Mouse (Mus musculus) olfactory bulb, adult 2 months (tissue): ENCODE results near the gene Lingo2. TPM values are rescaled to one million over a fixed set of nuclear protein-coding genes. Genes with fewer than 3 reads are reported as not detected.
"Not testable (repeated sequence)": the region's sequence is repeated elsewhere in the genome, so short reads cannot be mapped to it uniquely, and the experiment has no call there.

Experiments
- H3K27ac ChIP-seq: fragments of 200-500 bp; 2 replicates; pipeline ENCODE4 v1.5.1; 2012; ENCODE audit warnings: low read depth, low read length; ENCODE audit not compliant: insufficient read depth
- H3K4me1 ChIP-seq: fragments of 200-500 bp; 2 replicates; pipeline ENCODE4 v1.6.1; 2012; ENCODE audit warnings: low read length; ENCODE audit not compliant: control insufficient read depth, insufficient read depth
- H3K4me3 ChIP-seq: fragments of 200-500 bp; 2 replicates; pipeline ENCODE4 v1.5.1; 2012; ENCODE audit warnings: mild to moderate bottlenecking, low read depth, low read length, moderate library complexity; ENCODE audit not compliant: insufficient read depth
- CTCF ChIP-seq: fragments of 200-500 bp; IDR thresholded peaks from 2 replicates; pipeline ENCODE4 v1.5.1; 2012; ENCODE audit warnings: low read depth, mild to moderate bottlenecking, low read length, moderate library complexity; ENCODE audit not compliant: insufficient read depth
- POLR2A ChIP-seq: fragments of 200-500 bp; IDR thresholded peaks from 2 replicates; pipeline ENCODE4 v1.6.1; 2012; ENCODE audit warnings: mild to moderate bottlenecking, low read depth, low read length, moderate library complexity; ENCODE audit not compliant: insufficient read depth
- WGBS: fragments of 180-500 bp; shearing (Covaris S2); methylation state at CpG from one replicate; pipeline ENCODE4 v1.1.7; 2018; 5-methylcytosine and 5-hydroxymethylcytosine counted together
- polyA plus RNA-seq: library from polyadenylated mRNA; stranded (reverse); fragments of >200 nt; gene quantifications from 2 replicates; pipeline ENCODE4 v1.2.4, GENCODE M21; 2012; ENCODE audit warnings: low replicate concordance; ENCODE audit not compliant: missing spikeins, insufficient read depth, insufficient read length

Lingo2 gene
- polyA plus RNA-seq, 1 experiment, result not detected

DNA sequence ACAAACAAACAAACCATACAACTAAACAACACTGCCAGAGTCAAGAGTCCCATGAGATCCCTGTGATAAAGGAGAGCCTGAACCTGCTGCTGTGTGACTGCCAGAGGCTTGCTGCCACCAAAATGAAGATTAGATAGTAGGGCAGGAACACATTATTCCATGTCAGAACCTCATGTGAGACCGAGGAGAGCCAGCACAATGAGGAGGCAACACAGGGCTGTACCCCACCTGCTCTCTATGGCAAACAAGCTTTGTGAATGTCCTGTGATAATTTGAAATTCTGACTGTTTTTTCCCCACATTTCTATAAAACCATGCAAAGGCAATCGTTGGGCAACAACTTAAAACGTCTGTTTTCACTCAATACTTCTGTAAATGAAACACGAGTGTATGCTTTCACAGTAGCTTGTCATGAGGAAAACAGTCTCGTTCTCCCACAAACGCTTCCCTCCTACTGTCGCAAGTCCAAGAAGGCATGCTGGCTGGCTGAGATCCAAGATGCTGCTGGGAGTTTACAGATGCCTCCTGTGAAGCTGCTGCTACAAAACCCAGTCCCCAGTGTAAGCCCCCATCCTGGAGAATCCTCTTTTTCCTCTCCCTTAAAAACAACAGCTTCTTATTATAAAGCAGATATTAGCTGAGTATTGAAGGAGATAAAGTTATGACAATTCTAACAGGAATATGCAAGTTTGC is 765.2 kb downstream of the Lingo2 start:
- TF ChIP-seq POLR2A (no peak), CTCF (no peak)
- peaks cover 3% of the 10 kb centered on the region; the same call in 1 of the 2 replicates for H3K4me1 ChIP-seq
- 13% methylated on average over 7 of the region's 7 CpGs for WGBS
- H3K4me3 ChIP-seq, result no peak overlapping the region
- no peak overlapping the region for H3K27ac ChIP-seq

GRCm38 (mm10) chr4:36183643-36184042 is 767.9 kb downstream of the Lingo2 start:
- Histone ChIP-seq H3K4me1 (peaks cover 3% of the 10 kb centered on the region; the same call in 1 of the 2 replicates), H3K4me3 (no peak overlapping the region), H3K27ac (no peak overlapping the region)
- TF ChIP-seq POLR2A, result no peak
- TF ChIP-seq CTCF, result no peak
- 13% methylated on average over 4 of the region's 4 CpGs for WGBS

GRCm38 (mm10) chr4:36170099-36170498 is 781.4 kb downstream of the Lingo2 start:
- 55% methylated on average over 1 of the region's 1 CpGs for WGBS
- no peak overlapping the region for H3K27ac ChIP-seq
- no peak overlapping the region for H3K4me3 ChIP-seq
- TF ChIP-seq CTCF (no peak), POLR2A (no peak)
- no peaks in the 10 kb centered on the region for H3K4me1 ChIP-seq

DNA sequence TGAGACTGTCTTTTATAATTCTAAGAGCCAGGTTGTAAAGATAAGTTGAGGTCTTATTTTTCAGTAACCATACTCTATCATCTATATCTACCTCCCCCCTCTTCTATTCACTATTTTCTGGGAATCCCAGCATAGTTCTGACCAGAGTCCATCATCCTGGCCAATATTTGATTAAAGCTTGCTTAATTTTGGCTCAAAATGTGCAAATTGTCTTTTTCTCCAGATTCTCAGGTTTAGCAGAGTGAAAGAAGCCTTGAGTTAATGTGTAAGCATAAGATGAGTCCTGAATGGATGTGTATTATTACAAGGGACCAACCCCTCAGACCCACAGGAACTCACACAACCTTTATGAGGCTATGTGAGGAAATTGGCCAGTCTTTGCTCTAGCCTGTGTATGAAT is 820.2 kb downstream of the Lingo2 start:
- H3K27ac ChIP-seq, result no peak overlapping the region
- H3K4me3 ChIP-seq, result no peak overlapping the region
- no peaks in the 10 kb centered on the region for H3K4me1 ChIP-seq
- TF ChIP-seq CTCF, result no peak
- TF ChIP-seq POLR2A, result no peak

DNA sequence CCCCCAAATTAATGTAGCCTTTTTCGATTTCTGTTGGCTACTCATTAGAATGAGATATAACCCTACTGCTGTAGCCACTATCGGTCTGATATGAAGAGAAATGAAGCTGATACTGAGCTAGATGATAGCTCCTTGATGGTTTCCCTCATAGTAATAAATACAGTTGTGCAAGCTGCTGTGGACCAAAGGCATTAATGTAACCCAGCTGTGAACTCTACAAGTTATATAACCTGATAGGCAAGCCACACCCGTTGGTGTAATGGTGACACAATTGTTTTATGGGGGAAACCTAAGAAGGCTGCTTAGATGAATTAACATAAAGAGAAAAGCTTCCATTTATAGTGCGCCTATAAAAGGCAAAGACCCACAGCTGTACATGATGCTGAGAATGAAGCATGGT is 856.1 kb downstream of the Lingo2 start:
- TF ChIP-seq POLR2A, result no peak
- no peak for TF ChIP-seq CTCF
- 91% methylated on average over 4 of the region's 4 CpGs for WGBS
- Histone ChIP-seq H3K27ac (no peak overlapping the region), H3K4me3 (no peak overlapping the region), H3K4me1 (no peaks in the 10 kb centered on the region)

GRCm38 (mm10) chr4:36081095-36081852 is 870.3 kb downstream of the Lingo2 start:
- 68% methylated on average over 3 of the region's 3 CpGs for WGBS
- H3K27ac ChIP-seq, result no peak overlapping the region
- no peak overlapping the region for H3K4me3 ChIP-seq
- no peaks in the 10 kb centered on the region for H3K4me1 ChIP-seq
- TF ChIP-seq POLR2A (no peak), CTCF (no peak)

DNA sequence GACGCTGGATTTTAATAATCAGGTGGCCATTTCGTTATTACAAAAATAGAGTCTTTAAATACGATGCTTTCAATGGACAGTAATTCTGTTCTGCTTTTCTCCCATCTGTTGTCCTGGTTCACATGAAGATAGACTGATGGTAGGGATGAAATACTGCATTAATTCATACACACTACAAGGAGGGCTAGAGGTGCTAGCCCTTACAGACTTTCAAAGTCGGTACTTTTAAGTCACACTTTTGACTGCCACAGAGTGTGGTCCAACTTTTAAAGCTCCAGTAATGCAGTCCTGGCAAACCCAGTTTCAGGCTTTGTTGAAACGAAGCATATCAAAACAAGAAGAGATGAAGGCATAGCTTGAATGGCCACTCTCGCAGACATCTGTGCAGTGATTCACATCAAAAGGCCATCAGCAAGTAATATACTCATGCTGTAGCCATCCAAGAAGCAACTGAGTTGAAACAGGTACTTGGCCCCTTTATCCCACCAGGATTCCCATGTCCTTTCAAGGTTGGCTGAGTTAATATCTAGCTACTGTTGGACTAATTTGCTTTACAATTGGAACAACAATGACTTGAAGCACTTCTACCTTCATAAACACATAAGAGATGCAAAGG is 872.5 kb downstream of the Lingo2 start:
- Histone ChIP-seq H3K4me1 (no peaks in the 10 kb centered on the region), H3K4me3 (no peak overlapping the region), H3K27ac (no peak overlapping the region)
- no peak for TF ChIP-seq CTCF
- no peak for TF ChIP-seq POLR2A
- WGBS, result 92% methylated on average over 6 of the region's 6 CpGs

DNA sequence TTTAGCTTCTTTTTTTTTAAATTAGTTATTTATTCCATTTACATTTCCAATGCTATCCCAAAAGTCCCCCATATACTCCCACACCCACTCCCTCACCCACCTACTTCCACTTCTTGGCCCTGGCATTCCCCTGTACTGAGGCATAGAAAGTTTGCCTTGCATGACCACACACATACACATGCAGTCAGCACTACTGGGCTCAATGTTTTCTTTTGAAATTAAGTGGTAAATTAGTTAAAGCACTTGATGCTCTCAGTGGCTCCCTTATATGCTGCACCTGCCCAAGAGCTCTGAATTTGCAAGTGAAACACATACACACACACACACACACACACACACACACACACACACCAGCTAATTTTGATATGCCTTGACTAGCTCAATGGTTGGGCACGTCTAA is 886.8 kb downstream of the Lingo2 start:
- 83% methylated on average over 1 of the region's 1 CpGs for WGBS
- not testable (repeated sequence) for H3K4me1 ChIP-seq

DNA sequence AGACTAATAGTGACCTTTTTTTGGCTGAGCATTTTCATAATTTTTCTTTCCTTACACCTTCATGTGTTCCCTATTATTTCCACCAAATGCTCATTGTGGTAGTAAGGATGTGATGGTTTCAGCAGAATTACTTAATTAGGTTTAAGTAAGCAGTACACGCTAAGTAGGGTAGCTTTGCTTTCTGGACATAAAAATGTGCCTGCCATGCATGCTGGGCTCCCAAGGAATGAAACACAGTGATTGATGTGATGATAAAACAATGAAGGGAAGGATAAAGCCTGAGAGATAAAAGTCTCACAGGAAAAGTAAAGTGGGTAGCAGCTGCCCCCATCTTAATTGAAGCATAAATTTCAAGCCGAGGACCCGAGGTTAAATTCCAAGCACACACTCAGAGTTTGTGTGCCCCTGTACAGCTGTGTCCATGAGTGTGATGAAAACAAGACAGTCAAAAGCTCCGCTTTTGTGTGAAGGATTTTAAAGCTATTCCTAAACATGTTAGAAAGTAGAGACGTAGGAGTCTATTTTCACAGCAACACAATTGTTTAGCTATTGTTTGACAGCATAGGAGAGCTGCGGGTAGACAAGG is 898.7 kb downstream of the Lingo2 start:
- no peak for TF ChIP-seq POLR2A
- TF ChIP-seq CTCF, result no peak
- Histone ChIP-seq H3K27ac (no peak overlapping the region), H3K4me1 (no peaks in the 10 kb centered on the region), H3K4me3 (no peak overlapping the region)
- 55% methylated on average over 6 of the region's 6 CpGs for WGBS

More for the DNA sequence above, 886.8 kb downstream of the Lingo2 start:
- not testable (repeated sequence) for H3K4me3 ChIP-seq, H3K27ac ChIP-seq
